Mouse (Mus musculus): ENCODE measurements around the gene Zfp3.
"Not testable (repeated sequence)": the region's sequence is repeated elsewhere in the genome, so short reads cannot be mapped to it uniquely, and the experiment has no call there.

- TF ChIP-seq CTCF (conservative IDR thresholded peaks at IDR 0.05; ENCODE audit: insufficient read depth, insufficient read length, low read depth, low read length): 0 out of 2 replicates have a peak, but pooled peaks have one; percentile 11
- TF ChIP-seq POLR2A (IDR thresholded peaks at IDR 0.05; ENCODE audit: low read depth, low read length): not testable (repeated sequence)
Measured at GRCm38 (mm10) chr11:70778058-70778457, 14.0 kb downstream of the Zfp3 start.
